Mouse (Mus musculus) MEL-GATA-1-ER (cell line): ENCODE data around the gene Trim47.
"Not testable (repeated sequence)": the region's sequence is repeated elsewhere in the genome, so short reads cannot be mapped to it uniquely, and the experiment has no call there.

ENCODE experiments used
- DNase-seq: peaks from one replicate; pipeline ENCODE4 v3.0.0-alpha.2; 2012; ENCODE audit warnings: low read depth; ENCODE audit errors: extremely low read depth

Trim47 gene

DNA sequence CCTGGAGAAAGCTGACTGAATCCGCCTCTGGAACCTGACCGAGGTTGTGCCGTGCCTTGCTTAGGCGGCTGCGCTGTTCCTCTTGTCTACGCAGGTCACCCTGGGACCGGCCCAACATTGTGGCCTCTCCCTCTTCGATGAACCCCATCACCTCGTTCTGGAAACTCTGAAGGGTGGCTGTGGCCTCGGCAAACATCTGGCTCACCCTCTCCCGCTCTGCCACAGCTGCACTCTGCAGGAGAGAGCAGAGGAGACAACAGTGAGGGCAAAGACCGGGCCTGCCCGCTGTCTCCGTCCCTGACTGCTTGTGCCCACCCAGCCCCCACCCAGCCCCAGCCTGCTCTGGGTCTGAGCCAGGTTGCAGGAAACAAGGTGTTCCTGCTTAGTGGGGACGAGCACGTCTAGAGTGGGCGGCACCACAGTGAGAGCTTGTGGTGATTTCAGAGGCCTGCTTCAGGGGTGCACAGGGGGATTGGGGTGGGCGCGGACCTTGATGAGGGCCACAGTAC lies 19.2 kb downstream of the Trim47 start:
- no peak for DNase-seq

DNA sequence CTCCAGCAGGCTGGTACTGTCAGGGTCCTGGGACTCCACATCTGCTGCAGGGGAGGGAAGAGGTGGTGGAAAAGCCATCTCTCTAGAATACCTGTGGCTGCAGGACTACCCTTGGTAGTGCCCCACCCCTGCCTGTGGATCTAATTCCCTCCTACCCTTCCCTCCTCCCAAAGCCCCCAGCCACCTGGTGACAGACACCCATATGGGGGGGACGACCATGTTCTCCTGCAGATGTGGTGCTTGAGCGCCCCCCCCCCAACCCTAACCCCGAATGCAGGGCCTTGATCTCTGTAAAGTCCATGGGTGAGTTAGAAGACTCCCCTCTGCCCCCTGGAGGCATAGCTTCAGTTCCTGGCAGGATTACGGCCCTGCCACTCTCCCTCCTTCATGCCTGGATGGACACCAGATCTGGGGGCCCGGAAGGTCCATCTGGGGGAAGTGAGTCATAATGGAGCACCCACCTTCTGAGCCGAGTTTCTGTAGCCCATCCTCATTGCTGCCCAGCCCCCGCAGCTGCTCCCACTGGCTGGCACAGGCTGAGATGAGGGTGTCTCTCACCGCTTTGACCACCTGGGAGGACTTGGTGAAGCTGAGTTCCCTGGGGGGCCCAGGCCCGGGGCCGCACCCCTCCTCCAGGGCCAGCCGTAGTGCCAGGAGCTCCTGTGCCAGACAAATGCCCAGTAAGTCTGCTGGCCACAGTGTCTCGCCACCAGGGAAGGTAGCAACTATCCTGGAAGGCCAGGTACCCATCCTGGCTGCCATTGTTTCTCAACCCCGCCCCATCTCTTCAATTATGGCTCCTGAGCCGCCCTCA lies 19.8 kb downstream of the Trim47 start:
- DNase-seq: no peak

DNA sequence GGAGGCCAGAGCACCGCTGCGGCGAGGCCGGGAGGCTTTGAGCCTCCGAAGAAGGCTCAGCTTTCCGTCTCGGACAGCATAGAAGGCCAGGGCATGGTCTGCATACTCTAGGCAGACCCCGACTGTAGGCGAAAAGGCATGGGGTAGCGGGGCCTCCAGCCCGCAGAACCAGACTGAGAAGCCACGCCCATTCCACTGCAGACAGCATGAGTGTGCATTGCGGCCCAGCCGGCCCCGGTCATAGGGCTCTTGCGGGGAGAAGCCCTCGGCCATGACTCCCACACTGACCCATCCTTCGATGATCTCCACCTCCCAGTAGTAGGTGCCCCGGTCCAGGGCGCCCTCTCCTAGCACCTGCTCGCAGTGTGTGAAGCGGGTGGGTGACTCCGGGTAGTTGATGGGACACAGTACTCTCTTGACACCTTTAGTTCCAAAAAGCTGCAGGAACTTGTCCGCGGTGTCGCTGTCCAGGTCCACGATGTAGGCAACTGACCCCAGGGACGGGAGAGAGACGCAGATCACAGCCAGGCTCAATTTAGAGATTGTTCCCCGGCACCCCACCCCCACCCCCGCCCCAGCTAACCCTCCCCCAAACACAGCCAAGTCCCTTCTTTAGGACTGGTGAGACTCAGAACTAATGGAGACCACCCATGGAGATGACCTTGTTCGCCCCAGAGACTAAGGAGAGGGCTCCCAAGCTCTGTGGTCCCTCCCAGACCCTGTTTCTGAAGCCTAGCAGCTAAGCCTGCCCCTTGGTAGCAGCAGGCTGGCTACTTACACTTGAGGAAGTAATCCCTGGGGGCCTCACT lies 20.7 kb downstream of the Trim47 start:
- no peak for DNase-seq

DNA sequence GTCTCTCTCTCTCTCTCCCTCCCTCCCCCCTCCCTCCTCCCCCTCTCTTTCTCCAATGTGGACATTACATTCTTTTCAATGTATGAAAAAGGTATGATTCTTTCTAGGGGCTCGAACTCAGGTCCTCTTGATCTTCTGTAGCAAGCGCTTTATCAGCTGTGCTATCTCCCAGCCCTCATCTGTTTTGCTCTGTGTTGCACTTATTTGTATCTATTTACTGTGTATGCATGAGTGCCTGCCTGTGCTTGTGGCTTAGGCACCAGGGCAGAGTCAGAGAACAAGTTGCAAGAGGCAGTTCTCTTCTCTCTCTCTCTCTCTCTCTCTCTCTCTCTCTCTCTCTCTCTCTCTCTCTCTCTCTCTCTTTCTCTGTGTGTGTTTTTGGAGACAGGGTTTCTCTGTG lies 21.9 kb downstream of the Trim47 start:
- no peak for DNase-seq

DNA sequence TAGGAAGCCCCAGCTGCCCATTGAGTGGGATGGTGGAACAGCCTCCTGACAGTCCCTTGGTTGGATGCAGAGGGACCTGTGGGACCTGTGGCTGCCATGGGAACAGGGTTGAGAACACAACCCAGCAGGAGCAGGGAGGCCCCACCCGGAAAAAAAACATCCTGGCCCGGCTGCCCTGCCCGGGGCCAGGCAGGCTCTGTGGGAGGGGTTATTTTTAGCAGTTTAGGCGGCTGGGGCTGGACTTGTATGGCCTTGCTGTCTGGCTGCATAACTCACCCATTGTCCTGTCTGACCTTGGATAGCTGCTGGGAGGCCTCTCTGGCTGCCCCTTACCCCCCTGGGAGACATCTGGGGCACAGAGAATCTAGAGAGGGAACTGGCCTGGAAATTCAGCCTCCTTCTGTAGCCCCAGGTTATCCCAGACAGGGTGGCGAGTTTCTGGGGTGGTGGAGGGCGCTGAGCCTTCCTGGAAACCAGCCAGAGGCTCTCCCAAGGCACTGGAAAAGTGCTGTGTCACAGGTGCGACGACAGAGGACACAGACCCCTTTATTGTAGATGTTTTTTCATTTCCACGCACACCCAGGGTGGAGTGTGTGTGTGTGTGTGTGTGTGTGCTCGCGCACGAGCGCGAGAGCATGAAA lies 22.9 kb downstream of the Trim47 start:
- no peak for DNase-seq

DNA sequence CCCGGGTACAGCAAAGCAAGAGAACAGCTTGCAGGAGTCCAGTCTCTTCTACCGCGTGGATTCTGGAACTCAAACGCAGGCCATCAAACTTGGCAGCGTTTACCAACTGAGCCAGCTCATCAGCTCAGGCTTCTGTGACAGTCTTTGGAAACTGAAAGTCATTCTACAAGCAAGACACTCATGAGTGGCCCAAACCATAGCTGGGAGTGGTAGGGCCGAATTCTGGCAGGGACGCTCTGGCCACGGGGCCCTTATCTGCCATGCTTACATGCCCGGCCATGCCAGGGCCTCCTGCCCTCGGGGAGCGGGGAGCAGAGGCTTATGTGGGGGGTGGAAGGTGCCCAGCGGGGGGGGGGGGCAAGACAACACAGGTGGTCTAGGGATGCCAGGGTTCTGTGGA lies 23.4 kb downstream of the Trim47 start:
- no peak for DNase-seq

DNA sequence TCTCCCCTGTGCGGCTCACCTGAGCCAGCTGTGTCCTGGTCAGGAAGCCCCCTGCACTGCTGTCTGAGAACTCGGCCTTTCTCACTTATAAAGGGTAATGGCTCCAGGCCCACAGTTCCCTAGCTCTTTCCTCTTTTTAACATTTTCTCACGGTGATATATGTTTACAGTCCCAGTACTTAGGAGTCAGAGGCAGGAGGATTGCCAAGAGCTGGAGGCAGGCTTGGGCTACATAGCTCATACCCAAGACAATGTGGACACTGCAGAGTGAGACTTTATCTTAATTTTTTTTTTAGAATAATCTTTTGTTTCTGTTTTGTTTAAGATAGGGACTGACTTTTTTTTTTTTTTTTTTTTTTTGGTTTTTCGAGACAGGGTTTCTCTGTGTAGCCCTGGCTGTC lies 24.5 kb downstream of the Trim47 start:
- DNase-seq: no peak

DNA sequence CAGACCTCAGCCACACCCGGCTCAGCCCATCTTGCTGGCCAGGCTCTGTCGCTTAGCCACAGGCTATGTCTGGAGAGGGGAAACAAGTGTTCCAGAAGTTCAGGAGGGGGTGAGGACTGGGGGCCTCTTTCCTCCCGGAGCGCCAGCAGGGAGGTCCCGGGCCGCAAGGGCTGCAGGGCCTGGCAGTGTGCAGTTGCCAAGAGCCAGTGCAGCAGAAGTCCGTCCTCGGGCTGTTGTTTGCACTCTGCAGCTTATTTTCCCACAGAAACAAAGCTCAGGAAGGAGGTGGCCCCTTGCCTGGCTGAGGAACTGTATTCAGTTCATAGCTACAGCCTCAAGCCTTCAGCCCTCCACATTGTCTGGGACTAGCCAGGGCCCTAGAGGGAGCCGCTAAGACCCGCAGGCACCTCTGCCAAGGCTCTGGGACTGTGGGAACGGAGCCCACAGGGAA lies 25.1 kb downstream of the Trim47 start:
- DNase-seq: no peak

DNA sequence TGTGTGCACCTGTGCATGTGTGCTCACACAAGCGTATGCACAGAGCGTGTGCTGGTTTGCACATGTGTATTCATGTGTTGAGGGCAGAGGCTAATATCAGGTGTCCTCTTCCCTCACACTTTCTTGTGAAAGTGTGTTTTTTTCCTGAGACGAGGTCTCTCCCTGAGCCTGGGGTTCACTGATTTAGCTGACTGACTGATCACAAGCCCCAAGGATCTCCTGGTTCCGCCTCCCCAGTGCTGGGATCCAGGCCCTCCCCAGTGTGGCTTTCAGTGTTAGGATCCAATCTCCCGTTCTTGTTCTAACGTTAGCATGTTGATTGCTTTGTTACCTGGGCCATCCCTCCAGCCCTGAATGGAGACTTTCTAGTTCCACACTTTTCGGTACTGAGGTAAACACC lies 26.2 kb downstream of the Trim47 start:
- no peak for DNase-seq

DNA sequence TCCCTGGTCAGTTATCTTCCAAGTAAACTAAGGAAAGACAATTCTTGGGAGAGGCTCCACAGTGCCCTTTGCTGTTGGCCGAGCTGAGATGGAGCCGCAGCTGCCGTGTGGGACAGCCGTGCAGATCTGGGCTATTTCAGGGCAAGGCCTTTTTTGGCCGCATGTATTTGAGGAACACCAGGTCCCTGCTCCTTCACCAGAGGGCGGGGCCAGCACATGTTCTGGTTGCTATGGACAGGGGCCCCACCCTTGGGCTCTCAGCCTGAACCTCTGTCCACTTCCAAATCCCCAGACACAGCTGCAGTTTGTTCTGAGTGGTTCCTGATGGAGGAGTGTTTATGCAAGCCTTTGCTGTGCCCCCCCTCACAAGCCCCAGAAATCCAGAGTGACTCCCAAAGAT lies 26.6 kb downstream of the Trim47 start:
- no peak for DNase-seq

DNA sequence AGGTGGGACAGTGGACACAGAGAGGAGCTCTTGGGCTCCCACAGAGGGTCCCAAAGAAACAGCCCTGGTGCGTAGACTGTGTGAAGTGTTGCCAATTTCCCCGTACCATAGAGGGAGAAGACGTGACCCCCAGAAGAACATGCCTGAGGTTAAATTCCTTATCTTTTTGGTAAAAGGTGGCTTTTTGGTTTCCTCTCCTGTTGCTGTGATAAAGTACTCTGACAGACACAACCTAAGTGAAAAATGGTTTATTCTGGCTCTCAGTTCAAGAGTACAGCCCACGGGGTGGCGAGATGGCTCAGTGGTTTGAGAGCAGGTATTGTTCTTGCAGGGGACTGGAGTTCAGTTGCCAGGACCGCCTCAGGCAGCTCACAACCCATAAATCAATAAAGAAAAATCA lies 27.5 kb downstream of the Trim47 start:
- no peak for DNase-seq

DNA sequence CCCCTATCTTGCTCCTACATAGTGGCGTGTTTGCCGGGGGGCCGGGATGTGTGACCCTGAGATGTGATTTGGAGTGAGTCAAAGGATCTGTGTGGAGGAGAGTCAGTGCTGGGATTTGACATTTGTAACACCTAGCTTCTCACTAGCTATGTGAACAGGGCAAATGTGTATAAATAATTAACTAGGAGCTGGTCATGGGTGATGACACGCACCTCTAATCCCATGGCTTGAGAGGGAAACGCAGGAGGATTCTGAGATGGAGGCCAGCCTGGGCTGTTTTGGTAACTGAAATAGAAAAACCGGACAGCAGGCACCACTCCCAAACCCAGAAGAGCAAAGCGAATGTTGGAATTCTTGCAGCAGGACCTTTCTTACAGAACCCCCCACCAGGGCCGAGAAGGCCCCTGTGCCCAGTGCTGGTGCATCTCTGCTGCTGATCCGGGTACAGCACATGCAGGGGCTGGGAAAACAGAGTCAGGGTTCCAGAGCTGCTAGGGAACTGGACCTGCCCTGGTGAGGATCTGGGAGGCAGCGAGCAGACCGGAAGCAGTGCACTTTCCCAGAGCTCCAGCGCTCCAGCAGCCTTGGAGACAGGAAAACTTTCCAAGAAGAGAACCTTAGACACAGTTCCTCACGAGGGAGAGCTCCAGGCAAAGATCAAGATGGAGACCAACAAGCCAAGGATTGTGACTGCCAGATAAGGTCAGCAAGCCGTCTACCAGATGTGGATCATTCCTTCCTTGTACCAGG lies 28.1 kb downstream of the Trim47 start:
- no peak for DNase-seq

DNA sequence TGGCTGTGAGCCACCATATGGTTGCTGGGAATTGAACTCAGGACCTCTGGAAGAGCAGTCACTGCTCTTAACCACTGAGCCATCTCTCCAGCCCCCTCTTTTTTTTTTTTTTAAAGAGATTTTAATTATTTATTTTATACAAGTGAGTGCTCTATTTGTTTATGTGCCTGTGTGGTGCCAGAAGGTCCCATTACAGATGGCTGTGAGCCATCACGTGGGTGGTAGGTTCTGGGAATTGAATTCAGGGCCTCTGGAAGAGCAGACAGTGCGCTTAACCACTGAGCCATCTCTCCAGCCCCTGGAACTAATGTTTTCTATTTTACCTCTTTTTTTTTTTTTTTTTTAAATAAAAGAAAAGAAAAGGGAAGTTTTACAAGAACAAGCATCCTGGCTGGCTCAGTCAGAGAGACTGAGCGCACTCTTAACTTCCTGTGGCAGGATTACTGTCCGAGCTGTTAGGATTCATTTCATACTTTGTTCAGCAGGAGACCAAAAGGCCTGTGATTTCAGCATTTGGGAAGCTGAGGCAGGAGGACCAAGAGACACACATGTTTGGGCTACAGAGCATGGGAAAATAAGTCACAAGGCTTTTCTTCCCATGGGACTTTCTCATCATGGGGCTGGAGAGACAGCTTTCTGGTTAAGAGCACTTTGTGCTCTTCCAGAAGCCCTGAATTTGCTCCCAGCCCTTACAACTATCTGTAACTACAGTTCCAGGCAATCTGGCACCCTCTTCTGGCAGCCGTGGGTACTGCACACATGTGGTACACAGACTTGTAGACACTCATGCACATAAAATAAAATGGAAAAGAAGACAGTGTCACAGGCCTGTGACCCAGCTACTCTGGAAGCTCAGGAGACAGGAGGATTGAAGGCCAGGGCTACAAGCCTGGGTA lies 30.5 kb downstream of the Trim47 start:
- DNase-seq: no peak

DNA sequence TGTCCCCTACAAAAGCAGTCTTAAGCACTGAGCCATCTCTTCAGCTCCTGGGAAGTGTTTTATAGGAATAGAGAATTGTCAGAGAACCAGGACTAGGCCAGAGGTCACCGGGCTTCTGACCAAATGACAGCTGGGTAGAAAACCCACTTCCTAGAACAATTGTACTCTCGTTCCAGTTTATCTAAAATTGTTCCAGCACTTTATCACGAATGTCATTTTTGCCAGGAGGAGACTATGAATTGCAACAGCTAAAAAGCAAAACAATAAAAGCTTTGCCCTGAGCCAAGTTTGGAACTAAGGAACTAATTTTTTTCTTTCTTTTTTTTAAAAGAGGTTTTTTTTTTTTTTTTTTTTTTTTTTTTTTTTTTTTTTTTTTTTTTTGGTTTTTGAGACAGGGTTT lies 31.4 kb downstream of the Trim47 start:
- DNase-seq: no peak

DNA sequence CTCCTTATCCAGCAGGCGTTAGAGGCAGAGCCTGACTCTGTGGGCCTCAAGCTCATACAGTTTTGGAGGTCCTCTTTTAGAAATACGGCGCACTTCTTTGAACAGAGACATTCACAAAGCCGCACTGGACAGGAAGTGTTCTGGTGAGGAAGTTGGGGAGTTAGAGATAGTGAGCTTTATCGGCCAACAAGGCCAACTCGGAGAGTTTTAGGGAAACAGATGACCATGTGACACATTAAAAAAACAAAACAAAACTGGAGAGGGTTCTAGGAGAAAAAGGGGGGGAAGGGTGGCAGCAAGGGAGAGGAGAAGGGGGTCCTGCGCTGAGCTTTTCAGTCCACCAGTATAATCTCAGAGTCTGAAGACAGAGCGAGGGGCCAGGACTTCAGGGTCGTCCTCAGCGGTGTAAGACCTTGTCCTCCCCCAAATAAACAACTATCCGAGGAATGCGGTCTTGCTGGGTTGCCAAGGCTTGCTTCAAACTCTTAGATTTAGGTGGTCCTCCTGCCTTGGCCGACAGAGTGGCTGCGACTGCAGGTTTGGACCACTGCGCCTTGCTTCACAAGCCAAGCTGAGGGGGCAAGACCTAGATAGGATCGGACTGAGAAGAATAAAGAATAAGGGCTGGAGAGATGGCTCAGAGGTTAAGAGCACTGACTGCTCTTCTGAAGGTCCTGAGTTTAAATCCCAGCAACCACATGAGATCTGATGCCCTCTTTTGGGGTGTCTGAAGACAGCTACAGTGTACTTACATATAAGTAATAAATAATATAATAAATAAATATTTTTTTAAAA lies 33.0 kb downstream of the Trim47 start:
- DNase-seq: peak; percentile 92

DNA sequence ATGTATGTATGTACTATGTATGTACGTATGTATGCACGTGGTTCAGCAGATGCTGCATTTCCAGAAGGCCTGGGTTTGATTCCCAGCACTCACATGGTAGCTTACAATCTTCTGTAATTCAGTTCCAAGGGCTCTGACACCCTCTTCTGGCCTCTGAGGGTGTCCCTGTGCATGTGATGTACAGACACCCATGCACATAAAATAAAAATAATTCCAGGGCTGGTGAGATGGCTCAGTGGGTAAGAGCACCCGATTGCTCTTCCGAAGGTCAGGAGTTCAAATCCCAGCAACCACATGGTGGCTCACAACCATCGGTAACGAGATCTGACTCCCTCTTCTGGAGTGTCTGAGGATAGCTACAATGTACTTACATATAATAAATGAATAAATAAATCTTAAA lies 34.1 kb downstream of the Trim47 start:
- not testable (repeated sequence) for DNase-seq

DNA sequence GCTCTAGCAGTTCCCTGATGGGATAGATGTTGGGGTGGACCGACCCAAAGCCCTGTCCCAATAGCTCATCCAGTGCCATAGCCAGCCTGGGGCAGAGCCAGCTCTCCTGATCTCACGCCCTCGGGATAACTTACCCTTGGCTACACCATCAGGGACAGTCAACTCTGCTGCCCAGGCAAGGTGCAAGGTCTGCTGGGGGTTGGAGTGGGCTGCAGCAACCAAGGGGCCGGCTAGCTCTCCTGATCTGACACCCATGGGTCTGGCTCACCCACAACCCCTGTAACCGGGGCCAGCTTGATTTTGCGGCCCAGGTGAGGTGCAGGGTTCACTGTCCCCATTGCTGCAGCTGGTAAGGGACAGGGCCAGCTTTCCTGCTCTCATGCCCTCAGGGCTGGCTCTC lies 35.4 kb downstream of the Trim47 start:
- DNase-seq: no peak

DNA sequence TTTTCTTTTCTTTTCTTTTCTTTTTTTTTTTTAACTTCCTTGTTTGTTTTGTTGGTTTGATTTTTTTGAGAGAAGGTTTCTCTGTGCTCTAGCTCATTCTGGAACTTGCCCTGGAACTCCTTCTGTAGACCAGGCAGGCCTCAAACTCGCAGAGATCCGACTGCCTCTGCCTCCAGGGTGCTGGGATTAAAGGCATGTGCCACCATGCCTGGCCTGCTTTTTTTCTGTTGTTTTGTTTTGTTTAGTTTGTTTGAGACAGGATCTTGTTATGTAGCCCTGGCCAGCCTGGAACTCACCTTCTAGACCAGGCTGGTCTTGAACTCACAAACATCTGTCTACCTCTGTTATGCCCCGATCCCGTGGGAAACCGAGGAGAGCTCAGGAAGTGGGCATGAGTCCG lies 37.5 kb downstream of the Trim47 start:
- DNase-seq: no peak

DNA sequence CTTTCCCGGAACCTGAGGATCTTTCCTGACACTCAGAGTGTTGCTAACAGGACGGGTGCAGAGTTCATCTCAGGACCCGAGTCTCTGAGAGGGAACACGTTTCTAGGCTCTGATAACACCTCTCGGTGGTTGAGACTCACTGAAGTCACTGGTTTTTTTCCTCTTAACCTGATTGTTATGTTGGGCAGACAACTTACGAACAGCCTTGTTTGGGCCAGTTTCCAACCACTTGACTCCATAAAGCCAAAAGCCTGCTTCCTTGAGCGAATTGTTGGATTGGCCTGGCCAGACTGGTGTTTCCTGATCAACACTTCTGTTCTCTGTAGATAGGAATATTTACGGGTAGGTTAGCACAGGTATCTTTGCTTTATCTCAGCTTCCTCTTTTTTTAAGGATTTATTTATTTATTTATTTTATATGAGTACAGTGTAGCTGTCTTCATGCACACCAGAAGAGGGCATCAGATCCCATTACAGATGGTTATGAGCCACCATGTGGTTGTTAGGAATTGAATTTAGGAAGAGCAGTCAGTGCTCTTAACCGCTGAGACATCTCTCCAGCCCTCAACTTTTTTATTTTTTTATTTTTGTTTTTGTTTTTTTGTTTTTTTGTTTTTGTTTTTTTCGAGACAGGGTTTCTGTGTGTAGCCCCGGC lies 38.1 kb downstream of the Trim47 start:
- DNase-seq: peak; percentile 93
